Mouse (Mus musculus): ENCODE data around the gene Prss48.
"Not testable (repeated sequence)": the region's sequence is repeated elsewhere in the genome, so short reads cannot be mapped to it uniquely, and the experiment has no call there.

Gene Prss48

DNA sequence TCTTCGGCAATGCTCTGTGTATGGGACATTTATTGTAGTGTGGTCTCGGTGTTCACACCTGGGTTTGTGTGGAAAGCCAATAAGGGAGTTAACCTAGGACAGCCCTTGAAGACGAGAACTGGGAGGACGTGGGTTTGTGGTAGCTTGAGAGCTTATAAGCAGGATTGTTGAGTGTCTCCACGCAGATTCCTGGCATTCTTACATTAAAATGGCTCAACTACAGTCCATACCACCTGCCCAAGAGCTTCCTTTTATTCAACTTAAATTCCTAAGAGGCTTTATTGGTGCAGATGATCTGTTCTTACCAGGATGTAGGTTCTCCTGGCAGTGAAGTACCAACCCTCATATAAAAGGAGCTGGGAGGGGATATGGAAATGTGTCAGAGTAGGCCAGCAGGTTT, 649 bp upstream of the Prss48 start:
- no peak for DNase-seq

DNA sequence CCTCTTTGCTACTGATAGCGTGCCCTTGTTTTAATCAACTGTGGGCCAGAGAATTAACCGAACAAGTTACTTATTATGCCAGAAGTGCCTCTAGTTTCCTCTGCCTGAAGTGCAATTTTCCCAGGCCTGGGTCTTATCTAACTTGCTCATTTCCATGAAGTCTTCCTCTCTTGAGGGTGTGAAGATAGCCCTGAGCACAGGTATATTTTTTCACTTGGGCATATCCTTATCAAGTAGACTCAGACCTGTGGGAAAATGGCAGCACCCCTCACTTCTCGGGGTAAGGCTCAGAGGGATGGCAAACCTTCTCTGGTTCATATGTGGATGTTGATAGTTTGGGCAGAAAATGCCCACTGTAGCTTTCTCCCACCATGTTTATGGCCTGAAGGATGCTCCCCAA, 1.0 kb downstream of the Prss48 start:
- DNase-seq: no peak

DNA sequence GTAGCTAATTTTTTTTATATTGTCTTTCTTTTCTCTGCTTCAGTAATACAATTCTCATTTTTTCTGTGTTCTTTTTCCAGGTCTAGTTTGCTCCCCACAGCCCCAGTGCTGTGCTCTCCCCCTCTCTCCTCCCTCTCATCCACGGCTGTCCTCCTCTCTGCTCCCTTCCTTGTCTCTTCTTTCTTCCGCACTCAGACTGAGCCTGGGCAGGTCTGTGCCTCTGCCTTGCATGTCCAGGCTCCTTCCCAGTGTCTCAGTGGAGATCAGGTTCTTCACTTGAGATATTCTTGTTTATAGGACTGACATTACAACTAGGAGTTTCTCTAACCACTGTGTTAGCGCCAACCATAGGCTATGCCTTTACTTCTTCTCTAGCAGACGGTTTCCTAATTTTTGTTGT, 7.6 kb downstream of the Prss48 start:
- no peak for DNase-seq

DNA sequence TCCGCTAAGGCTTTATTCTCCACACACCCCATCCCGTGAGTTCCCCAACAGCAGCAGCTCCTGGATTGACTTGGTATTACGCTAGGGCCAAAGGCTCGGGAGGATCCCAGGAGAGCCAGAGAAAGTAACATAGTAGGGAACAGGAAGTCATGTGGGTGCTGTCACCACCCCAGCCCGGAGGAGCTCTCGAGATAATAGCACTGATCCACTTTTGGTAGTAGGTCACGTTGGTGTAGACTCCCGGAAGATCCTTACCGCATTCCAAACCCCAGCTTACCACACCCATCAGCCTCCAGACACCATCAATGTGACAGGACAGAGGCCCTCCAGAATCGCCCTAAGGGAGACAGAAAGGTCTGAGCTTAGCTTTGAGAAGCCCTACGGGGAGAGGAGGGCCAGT, 8.5 kb downstream of the Prss48 start:
- DNase-seq: peak; percentile 28

DNA sequence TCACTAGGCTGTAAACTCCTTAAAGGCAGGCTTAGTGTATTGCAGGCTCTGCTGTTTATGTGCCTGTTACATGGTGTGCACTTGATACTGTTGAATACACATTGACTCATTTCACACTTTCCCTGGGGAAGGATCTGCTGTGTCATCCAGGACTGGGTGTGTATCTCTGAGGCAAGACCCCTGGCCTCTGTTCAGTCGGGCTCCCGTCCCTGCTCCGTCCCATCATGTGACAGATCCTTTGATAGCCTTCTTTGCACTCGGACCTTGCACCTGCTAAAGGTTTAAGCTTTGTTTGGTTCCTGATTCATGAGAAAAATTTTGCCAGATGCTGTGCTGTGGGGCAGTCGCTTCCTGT, 10.5 kb downstream of the Prss48 start:
- DNase-seq: no peak

DNA sequence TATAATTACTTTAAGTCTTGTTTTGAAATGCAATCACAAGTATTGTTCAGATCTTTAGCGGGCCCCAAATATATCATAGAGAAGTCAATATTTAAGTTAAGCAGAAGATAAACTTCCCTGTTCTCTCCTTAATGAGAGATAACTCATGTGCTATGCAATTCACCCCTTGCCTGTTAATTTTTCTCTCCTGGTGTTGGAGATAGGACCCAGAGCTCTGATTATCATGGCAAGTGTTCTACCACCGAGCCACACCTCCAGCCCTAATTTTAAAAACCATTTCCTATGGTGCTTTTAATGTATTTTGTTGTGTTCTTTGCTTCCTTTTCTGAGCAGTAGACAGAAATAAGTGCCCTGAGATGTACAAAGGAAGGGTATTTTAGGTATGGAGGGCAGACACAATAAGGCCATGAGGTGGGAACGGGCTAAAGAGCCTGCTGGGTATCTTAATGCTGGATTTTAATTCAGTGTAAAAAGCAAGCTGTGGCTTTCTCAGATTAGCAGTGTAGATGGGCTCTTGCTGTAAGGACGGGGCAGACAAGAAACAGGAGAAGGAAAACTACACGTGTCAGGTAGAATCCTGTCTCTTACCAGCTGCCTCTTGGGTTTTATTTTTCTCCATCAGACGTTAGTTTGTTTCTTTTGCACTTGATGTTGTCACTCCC, 11.0 kb downstream of the Prss48 start:
- no peak for DNase-seq

DNA sequence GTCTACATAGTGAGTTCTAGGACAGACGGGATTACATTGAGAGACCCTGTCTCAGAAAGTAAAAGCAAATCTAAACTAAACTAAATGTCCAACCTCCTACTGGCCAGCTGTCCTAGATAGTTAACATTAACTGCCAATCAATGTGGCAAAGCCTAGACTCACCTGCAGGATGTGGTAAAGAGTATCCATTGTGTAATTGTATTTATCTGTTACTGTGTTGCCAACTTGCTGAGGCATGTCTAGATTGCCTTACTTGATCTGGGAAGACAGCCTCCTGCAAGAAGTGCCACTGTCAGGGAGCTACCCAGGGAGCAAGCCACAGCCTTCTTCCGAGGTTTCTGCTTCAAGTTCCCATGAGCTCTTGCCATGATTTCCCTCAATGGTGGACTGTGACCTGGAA, 15.1 kb downstream of the Prss48 start:
- no peak for DNase-seq

DNA sequence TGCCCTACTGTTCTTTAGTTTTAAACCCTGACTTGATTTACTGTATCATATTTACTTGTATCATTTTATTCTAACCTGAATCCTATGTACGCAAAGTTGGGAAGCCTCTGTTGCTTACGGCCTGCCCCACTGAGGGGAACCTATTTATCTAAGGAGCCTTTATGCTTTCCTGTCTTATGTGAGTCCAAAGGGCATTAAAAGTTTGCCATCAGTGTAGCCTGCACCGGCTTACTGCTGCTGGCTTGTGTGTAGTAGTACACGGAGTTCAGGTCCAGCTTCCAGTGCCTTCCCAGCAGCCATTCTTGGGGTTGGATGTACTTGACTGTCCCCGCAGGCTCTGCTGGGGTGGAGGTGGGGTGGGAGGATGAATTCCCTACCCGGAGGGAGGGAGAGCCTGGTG, 17.8 kb downstream of the Prss48 start:
- DNase-seq: no peak

DNA sequence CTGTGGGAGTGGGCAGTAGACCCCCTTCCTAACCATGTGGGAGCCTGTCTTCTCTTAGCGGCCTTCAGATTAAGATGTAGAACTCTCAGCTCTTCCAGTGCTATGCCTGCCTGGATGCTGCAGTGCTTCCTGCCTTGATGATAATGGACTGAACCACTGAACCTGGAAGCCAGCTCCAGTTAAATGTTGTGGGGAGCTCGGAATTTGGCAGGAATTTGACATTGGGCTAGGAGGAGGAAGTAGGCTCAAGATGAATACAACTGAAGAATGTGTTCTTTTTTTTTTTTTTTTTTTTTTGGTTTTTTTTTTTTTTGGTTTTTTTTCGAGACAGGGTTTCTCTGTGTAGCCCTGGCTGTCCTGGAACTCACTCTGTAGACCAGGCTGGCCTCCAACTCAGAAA, 20.5 kb downstream of the Prss48 start:
- not testable (repeated sequence) for DNase-seq

DNA sequence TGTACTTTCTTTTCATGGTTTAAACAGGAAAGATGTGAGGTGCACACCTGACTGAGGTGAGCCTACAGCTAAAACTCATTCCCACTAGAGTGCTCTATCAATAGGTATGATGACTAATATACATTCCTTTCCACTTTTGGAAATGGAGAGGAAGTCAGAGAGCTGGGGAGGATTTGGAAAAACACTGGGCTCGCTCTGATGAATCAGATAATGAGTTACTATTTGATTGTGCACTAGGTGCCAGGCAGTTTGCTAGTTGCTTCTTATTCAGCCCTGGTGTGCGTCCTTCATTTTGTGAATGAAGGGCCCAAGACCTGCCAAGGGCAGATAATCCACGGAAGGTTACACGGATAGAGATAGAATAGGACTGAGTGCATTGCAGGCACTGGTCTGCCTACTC, 22.3 kb downstream of the Prss48 start:
- DNase-seq: no peak

DNA sequence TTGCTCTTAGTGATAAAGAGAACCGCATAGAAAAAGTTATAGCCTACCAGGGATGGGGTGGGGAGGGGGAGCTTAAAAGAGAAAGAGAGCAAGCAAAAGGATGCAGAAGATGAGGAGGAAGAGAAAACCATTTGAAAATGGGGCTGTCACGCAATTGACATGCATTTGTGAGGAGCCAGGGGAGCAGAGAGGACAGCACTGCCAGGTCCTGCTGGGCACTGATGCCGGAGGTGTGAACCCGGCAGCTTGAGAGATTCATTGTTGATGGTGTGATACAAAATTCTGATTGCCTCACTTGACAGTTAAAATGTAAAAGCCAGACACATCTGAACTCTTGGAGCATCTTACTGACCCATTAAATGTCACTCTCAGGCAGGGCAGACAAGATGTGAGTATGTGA, 27.8 kb downstream of the Prss48 start:
- DNase-seq: no peak

DNA sequence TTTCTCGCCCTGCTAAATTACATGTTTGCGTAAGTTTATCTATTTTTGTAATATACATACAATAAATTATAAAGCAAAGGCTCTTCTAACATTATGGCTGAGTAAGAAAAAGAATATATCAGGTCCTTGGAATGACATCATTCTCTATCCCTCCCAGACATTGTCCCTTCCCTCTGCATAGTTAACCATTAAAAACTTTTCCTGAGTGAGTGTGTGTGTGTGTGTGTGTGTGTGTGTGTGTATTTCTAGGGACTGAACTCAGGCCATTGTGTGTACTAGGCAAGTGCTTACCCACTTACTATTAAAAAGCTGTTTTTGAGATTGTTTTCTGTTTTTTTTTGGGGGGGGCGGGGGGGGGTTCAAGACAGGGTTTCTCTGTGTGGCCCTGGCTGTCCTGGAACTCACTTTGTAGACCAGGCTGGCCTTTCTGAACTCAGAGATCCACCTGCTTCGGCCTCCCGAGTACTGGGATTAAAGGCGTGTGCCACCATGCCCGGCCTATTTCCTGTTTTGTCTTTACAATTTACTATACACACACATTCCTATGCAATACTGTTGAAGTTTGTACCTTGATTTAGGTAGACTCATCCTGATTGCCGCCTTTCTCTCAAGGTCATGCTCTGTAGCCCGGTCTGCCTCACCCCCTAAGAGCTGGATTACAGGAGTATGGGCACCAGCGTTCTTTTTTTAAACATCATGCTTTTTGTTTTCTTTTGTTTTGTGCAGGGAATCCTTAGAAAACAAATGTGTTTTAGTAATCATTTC, 28.7 kb downstream of the Prss48 start:
- no peak for DNase-seq

DNA sequence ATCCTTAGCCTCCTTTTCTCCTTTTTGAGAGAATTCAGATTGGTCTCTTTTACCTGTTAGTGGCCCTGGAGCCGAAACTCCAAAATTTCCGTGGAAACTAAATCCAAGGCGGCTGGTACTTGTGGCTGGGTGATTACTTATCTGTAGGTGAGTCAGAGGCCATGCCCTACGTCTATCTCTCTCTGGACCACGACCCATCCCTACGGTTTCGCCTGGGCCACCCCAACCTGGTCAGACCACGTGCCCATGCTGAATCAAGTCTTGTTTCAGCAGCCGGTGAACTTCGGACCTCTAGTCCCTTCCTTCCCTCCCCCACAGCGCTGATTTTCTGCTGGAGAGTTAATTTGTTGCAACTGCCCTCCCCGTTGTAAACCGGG, 30.7 kb downstream of the Prss48 start:
- peak; percentile 76 for DNase-seq

DNA sequence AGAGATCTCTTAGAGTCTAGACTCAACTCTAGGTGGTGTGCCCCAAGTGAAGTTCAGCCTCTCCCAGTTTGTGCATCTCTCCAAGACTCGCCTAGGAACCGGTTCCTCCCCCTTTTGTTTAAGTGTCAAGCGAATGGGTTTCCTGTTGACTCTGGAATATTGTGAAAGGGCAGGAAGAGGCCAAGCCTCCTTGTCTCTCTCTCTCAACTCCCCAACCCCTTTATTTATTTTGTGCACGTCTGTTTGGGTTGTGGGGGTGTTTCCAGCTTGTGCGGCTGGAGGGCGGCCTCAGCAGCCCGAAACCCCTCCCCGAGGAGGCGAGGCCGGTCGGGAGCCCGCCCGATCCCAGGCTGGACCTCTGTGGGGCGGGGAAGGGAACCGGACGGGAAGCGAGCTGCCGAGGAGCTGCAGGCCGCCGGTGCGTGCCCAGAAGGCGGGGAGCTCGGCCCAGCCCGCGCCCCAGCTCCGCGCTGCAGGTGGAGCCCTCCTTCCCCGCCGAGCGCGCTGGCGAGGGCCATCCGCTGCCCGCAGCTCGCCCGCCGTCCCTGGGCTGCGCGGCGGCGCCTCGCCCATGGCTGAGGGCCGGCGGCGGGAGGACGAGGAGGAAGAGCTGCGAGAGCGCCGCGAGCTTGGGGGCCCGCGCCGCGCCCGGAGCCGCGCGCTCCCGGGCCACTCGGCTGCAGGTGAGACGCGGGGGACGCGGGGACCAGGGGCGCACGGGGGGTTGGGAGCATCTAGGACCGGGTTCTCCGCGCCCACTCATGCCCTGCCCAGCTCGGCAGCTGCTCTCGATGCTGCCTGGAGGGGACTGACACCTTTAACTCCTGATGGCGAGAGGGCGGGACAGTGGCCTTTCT, 31.3 kb downstream of the Prss48 start, which contains the start of gene Sh3d19:
Gene Sh3d19 (plus strand): TSS at position 368 of the 857 bp plus-strand sequence.
- DNase-seq: peak; percentile 86

DNA sequence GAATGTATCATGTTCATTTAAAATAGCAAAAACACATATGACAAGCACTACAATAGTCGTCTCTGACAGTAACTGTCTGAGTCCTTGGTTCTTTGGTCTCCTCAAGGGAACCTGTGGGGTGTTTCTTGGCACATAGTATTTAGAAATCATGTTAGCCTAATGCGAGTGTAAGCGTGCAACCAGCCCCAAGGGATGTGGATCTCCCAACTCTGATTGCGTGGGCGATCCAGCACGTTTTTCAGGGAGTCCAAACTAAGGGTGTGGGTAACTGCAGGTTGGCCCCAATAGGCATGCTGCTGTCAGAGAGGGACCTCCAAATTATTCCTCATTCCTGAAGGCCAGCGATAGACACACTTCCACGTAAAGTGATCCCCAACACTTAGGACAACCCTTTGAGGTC, 33.3 kb downstream of the Prss48 start:
- no peak for DNase-seq

DNA sequence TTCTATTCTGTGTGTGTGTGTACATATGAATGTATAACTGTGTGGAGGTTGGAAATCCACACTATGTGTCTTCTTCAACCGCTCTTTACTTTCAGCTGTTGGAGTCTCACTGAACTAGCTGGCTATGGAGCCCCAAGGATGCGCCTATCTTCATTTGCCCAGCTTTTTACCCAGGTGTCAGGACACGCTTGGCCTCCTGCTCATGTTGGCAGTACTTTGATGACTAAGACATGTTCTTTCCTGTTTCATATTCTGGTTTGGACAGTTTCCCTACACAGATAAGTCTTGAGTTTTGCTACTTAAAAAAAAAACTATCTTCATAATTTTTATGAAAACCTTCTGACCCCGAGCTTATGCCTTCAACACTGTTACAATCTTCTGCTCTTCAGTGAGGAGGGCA, 36.8 kb downstream of the Prss48 start:
- no peak for DNase-seq

DNA sequence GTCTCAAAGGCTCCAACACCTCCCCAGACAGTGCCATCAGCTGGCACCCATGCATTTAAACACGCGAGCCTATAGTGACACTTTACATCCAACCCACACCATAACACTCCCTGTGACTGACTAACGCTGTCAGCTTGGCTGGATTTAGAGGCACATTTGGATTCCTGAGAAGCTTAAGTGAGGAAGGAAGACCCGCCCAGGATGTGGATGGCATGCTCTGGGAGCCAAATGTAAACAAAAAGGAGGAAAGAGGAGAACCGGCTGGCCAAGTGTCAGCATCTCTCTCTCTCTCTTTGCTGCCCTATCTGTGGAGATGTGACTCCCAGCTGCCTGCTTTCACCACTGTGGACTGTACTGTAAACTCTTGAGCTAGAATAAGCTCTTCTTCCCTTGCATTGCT, 41.2 kb downstream of the Prss48 start:
- no peak for DNase-seq

DNA sequence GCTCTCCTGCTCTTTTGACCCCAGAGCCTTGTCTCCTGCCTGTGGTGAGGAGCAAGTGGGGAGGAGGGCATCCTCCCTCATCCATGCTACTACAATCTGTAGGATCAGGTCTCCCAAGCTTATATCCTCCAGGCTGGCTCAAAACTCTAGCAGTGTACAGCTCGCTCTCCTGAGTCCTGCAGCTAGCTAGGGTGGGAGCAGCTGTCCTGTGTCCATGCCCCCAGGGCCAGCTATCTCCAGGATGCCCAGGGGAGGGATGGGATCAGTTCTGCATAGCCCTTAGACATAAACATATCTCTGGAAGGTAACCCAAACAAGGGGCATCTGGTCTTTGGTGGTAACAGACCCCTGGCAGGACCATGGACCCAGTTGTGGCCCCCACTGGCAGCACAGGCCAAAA, 42.6 kb downstream of the Prss48 start:
- DNase-seq: no peak

DNA sequence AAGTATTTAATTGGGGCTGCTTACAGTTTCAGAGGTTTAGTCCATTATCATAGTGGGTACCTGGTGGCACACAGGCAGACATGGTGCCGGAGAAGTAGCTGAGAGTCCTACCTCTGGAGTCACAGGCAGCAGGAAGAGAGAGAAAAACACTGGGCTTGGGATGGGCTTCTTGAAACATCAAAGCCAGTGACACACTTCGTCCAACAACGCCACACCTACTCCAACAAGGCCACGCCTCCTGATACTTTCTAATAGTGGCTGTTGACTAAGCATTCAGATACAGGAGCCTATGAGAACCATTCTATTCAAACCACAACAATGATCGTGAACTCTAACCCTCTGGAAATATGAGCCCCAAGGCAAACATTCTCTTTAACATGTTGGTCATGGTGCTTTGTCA, 46.6 kb downstream of the Prss48 start:
- no peak for DNase-seq

DNA sequence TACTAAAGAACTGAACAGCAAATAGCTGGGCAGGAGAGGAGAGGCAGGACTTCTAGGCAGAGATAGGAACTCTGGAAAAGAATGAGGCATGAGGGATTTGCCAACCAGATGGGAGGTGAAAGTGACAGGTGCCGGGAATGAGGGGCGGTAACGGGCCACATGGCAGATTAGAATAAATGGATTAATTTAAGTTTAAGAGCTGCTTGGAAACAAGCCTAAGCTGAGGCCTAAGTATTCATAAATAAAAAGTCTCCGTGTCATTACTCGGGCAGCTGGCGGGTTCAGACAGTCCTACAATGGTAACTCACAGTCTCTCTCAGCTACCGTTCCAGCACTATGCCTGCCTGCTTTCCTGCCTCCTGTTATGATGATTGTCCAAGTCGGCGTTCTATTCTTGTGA, 47.0 kb downstream of the Prss48 start:
- no peak for DNase-seq

DNA sequence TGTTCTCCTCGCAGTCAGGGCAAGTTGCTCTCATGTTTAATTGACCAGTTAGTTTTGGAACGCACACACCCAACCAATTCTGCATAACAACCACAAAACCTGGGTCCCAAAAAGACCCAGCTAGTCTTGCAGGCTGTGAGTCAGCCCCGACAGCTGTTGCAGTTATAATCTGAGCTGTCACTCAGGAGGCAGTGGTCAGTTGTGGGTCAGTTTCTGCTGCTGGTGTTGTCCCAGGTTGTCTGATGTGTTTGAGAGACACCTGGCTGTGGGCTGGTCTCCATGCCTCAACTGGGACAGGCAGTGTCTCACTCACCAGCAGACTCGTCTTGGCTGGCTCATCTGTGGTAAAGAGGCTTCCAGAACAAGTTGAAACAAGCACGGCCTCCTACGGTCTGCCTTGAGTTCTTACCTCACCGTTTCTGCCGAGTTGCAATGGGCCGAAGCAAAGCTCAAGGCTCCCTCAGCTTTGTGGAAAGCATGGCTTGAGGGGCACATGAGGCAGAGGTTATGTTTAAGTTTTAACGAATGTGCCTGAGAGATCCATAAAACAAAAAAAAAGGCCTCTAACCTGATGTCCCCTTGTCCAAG, 49.5 kb downstream of the Prss48 start:
- DNase-seq: no peak

DNA sequence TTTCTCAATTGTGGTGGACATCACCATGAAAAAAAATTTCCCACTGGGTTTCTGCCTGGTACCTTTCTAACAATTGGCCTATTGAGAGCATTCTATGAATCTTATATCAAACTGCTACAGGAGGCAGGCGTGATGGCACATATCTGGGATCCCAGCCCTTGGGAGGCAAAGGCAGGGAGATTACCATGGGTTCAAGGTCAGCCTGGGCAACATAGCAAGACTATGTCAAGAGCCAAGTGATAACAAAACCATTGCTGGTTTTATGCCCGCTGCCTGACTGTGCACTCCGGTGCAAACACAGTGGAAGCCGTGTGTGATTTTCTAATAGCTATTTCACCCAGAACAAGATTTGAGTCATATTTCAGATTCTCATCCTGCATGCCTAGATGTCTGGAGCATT, 51.4 kb downstream of the Prss48 start:
- DNase-seq: no peak
